Mouse (Mus musculus): ENCODE measurements around the gene Slmap. TPM values are rescaled to one million over a fixed set of nuclear protein-coding genes. Genes with fewer than 3 reads are reported as not detected.
A peak's percentile ranks its signal among the peaks of the same experiment; 100 is the strongest.
"Not testable (repeated sequence)": the region's sequence is repeated elsewhere in the genome, so short reads cannot be mapped to it uniquely, and the experiment has no call there.

Gene Slmap
- 10 to 100 TPM; 74.0 to 79.3 TPM for total RNA-seq (2021)
- long read RNA-seq, experiment 1, full-length matches to known transcripts = 3 of 14 reads
- long read RNA-seq, experiment 1, partial matches to known transcripts = 3 of 14 reads
- long read RNA-seq, experiment 1, other reads (novel, unspliced or antisense) = 8 of 14 reads
- long read RNA-seq, experiment 2, full-length matches to known transcripts = 12 of 77 reads
- long read RNA-seq, experiment 2, partial matches to known transcripts = 34 of 77 reads
- long read RNA-seq, experiment 2, other reads (novel, unspliced or antisense) = 31 of 77 reads

DNA sequence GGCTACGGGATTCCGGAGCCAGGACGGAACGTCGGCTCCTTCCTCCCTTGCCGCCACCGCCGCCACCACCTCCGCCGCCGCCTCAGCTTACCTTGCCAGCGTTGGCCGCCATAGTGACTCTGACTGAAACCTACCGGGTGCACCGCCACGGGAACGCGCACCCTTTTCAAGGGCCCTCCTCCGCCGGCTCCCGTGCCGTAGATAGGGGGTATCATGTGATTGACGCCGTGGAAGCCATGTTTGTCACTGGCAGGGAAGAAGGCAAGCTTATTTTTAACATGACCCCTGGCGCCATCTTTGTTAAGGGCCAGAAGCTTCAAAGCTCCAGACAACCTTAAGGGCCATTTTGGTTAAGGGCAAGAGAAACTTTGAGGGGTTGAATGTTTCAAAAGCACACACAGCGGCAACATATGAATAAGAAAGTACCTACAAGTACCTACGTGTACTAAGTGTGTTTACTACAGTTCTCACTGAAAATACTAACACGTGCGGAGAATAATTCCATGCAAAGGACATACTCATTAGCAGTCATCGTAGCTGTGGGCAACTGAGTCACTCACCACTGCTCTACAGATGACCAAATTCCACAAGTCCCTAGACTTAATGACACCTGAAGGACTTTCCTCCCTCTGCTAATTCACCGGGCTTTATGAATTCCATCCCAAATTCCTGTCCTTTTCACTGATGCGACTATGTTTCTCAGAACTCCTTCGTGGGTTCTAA lies at the start of gene Slmap:
TSS of gene Slmap (minus strand) at position 175 of the 723 bp plus-strand sequence.
- peak; percentile 91 to 98 for DNase-seq (ENCODE audit: low spot score in 2 of 2)

DNA sequence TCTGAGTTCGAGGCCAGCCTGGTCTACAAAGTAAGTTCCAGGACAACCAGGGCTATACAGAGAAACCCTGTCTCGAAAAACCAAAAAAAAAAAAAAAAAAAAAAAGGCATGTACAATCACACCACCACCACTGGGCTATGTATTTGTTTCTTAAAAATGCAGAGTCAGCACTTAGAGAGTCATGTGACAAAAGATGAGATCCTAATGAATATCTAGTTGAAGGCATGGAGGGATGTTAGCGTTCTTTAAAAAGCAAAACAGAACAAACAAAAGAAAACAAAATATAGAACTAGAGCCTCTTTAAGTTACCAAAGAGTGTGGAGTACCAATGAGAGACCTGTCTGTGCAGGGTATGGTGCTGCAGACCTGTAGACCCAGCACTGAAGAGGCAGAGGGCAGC lies 48.9 kb upstream of the Slmap start:
- DNase-seq (ENCODE audit: low spot score in 2 of 2) = no peak

DNA sequence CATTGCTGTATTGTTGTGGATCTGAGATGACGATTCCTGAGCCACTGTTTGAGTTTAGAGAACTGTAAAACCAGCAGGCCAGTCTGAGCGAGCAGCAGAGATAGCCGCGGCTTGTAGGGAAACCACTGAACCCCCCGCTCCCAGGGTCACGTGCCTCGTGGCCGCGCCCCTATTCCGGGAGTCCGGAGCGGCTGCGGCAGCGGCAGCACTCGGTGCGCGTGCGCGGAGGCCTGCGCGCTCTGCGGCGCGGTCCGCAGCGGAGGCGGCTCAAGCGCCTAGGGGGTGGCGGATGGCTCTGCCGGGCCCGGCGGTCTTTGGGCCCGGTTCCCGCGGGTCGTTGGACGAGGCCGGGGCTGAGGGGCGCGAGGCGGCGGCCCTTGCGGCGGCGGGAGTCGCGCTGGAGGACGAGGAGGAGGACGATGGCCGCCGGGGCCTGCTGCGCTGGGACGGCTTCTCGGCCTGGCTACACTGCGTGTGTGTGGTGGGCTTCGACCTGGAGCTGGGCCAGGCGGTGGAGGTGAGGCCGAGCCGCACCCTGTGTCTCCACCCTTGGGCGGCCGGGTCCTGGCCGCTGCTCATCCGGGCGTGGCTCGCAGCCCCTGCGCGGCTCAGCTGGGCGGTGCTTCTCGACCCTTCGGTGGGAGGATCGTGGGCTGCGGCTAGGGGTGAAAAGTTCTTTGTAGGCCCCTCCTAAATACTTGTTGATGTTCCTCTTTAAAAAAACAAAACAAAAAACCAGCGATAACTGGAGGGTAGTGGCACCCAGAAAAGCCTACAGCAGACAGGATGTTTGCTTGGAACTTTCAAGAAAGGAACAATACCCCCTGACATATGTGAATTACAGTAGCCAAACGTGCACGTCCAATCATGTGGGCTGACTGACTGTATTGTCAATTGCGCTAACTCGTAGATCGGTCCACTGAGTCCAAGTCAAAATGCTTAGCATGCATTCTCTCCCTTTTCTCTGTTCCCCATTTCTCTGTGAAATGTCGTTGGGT lies 44.9 kb upstream of the Slmap start:
- DNase-seq (ENCODE audit: low spot score in 2 of 2) = peak; percentile 73 to 77

DNA sequence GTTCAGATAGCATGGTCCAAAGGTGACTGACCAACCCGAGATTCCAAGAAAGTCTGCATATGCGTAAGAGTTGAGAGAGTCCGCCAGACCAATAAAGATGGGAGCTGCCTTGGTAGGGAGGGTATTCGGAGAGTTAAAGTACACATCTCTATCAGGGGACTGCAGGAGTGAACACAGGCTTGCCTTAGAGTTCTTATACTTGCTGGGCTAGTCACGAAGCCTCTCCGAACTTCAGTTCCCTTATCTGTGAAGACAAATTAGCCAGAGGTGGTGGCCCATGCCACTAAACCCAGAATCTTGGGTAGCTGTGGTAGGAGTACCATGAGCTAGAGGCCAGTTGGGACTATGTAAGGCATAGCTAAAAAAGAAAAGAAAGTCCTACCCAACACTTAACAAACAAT lies 44.1 kb upstream of the Slmap start:
- no peak for DNase-seq (ENCODE audit: low spot score in 2 of 2)

DNA sequence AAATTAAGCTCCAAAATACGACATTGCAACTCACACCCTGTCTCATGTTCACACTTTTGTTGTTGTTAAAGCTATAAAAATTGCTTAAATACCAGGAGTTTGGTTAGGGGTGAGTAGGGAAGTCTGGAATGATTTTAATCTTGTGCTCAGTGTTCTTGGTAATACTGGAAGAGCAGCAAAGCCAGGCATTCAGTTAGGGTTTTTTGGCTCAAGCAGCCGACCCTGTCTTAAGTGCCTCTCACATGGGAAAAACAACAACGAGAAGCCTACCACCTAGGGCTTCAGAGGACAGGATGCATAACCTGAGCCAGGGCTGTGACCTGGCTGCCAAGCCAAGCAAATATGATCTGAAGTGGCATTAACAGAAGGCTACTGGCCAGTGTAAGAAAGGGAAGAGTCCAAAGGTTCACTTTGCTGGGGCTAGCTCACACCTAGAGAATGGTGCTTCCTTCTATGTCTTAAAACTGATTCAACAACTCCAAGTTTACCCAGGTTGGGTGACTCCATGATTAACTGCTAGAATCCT lies 41.6 kb upstream of the Slmap start:
- no peak for DNase-seq (ENCODE audit: low spot score in 2 of 2)

DNA sequence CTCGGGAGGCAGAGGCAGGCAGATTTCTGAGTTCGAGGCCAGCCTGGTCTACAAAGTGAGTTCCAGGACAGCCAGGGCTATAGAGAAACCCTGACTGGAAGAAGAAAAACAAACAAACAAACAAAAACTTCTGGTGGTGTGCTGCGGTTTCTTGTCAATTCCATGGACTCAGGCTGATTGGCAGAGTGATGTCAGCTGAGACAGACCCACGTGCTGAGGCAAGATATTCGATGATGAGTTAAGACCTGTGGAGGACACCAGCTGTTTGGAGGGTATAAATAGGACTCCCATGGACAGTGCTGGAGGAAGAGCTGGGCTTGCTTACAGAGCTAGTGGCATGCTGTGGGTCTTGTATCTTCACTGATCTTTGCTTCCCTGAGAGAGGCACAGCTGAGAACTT lies 38.8 kb upstream of the Slmap start, which contains the start of gene Dennd6a:
TSS of gene Dennd6a (plus strand) at position 301 of the 400 bp plus-strand sequence.
- DNase-seq (ENCODE audit: low spot score in 2 of 2) = not testable (repeated sequence)

DNA sequence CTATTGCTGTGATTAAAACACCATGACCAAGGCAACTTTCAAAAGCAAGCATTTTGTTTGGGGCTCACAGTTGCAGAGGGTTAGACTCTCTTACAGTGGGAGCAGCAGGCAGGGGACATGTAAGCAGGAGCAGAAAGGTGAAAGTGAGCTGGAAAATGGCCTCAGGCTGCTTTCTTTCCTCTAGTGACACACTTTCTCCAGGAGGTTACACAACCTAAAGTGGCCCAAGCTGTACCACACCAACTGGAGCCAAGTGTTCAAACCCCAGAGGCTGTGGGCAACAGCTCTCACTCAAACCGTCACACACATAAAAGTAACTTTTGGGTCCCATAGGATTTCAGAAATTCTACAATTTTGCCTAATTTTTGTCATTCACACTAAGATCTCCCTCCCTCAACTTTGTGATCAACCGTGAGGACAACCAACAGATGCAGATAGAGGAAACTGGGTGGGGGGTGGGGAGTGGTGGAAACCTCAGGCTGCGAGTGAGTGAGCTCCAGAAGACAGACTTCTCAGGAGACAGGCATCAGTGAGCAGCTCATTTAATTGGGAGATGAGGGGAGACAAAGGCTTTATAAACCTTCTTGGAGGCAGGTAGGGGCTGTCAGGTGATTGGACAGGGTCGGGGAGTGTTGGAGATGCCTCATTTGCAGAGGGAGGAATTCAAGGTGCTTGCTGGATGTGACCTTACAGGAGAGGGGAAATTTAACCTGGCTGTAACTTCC lies 37.4 kb upstream of the Slmap start:
- DNase-seq (ENCODE audit: low spot score in 2 of 2) = no peak

DNA sequence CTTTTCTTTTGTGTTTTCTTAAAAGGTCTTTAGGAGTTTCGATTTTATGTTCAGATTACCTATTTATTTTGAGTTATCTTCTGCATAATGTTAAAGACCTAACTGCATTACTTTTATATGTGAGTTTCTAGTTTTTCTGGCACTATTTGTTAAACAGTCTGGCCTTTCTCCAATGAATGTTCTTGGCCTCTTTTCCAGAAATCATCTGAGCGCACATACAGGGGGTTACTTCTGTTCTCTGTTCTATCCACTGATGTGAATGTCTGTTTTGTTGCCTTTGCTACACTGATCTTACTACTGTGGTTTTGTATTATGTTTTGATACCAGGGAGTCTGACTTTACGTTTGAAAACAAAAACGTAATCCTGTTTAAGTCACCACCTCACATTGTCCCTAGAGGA lies 35.1 kb upstream of the Slmap start:
- no peak for DNase-seq (ENCODE audit: low spot score in 2 of 2)

DNA sequence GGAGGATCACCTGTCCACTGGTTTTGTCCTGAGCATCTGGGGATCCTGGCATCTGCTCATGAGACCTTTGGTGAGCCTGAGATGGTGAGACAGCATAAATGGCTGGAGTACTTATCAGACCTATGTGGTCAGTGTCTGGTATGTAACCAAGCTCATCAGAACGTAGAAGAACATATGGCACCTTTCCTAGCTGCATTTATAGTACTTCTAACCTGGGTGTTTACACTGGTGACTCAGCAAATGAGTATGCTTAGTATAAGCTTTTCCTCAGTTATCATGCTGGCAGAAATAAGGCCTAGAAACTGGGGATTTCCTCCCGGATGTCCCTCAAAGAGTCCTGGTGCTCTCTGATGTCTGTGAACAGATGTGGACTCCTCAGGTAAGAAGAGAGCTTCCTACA lies 27.5 kb upstream of the Slmap start:
- no peak for DNase-seq (ENCODE audit: low spot score in 2 of 2)

DNA sequence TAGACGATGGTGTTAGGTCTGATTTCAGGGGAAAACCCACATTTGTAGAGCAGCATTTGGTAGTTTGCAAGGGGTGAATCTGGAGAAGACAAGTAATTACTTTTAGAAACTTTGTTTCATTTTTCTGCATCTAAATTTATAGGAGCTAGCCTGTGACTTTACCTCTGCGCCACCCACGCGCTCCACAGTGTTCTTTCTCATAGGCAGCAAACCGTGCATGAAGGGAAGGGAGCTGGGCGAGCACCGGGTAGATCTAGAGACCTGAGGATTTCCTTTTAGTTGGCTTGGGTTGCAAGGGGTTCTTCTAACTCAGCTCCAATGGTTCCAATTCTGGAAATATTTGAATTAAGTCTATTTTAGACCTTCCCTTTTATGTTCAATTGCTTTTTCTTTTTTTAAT lies 23.8 kb upstream of the Slmap start:
- DNase-seq (ENCODE audit: low spot score in 2 of 2) = no peak

DNA sequence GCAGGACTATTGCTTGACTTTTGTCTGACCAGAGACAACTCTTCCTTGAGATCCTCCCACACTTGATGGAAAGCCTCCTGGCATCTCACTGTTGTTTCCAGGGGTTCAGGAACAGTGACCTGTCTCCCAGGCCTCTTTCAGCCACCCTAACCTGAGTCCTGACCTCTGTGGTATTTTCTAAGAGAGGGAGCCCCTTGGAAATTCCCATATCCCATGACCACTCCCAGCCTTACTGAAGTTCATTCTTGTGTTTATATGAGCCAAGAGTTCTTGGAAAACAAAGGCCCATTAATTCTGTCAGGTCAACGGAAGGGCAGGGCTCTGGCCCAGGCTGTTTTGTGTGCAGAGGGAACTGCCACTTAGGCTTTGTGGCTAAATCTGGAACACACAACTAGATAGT lies 22.9 kb upstream of the Slmap start:
- no peak for DNase-seq (ENCODE audit: low spot score in 2 of 2)

DNA sequence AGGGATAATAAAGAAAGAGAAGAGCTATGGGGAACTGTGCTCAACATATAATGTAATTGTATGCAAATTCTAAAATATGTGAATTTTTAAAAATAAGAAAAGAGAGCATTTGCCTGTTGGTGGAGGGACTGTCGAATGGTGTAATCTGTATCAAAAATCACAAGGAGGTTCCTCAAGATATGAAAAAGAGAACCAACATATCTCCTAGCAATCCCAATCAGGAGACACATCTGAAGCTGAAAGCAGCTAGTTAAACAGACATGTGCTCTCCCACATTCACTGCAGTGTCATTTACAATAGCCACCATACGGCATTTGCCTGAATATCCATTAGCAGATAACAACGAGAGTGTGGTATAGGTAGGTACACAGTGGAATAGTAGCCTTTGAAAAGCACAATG lies 18.1 kb upstream of the Slmap start:
- DNase-seq (ENCODE audit: low spot score in 2 of 2) = no peak

DNA sequence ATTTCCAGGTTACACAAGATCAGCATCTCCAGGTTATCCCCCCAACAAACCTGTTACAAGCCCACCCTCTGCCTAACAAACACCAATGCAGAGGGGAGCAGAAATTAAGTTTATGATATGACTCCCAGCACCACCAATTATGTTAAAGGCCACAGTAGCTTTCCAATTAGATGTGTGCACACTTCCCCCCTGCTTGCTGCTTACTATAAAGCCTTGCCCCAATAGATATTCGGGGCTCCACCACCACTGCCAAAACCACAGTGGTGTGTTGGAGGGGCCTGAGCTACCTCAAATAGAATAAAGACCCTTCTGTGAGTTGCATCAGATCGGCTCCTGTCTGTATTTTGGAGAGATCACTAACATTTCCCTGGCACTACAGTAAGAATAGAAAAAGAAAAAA lies 17.7 kb upstream of the Slmap start:
- no peak for DNase-seq (ENCODE audit: low spot score in 2 of 2)

DNA sequence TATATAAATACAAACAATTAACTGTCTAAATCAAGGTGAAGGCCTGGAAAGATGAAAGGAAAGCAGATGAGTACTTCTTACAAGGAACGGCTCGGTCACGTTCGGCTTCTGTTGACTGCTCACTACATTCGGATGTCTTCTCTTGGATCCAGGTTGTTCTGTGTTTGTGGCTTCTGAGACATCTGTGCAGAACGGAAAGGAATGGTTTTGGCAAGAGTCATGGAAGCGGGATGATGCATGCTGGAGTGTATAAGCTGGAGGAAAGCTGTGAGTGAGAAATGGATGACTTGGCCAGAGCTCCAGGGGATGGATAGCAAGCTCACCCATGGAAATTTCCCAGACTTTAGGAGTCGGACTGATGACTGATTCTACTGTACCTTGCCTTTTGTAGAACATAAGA lies 16.0 kb upstream of the Slmap start:
- no peak for DNase-seq (ENCODE audit: low spot score in 2 of 2)

DNA sequence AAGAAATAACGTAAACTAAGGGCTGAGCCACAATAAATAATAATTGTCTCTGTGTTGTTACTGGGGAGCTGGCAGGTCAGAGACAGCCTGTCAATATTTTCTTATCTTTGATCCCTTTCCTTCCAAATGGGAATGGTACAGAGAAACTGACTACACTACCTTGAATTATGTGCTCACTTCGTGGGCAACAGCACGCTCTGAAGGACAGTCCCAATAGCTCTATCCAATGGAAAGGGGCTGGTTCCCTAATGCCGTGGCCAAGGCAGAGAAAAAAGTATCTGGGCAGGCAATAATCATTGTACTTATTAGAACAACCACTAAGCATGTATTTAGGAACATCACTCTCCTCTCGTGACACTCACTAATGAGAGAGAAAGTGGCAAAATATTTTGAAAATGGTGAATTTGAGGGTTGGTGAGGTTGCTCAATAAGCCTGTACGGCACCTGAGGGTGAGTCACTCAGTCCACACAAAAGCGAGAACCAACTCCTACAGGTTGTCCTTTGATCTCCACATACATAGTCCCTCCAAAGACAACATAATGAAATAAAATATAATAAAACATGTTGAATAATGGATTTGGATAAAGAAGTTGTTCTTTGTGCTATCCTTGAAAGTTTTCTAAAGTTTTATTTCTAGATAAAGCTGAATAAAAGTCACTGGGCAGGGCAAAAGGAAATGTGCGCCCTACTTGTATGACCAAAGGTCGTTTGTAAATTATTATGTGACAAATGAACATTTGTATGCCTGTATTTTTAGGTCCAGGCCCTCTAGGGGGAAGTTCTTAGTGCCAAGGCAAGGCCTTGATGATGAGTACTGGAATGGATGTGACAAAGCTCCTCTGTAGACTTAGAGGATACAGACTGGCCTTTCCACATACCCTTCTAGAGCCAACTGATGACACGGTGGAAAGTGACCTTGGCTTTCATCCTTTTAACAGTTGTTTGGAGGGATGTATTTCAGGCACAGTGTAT lies 13.1 kb upstream of the Slmap start:
- no peak for DNase-seq (ENCODE audit: low spot score in 2 of 2)

DNA sequence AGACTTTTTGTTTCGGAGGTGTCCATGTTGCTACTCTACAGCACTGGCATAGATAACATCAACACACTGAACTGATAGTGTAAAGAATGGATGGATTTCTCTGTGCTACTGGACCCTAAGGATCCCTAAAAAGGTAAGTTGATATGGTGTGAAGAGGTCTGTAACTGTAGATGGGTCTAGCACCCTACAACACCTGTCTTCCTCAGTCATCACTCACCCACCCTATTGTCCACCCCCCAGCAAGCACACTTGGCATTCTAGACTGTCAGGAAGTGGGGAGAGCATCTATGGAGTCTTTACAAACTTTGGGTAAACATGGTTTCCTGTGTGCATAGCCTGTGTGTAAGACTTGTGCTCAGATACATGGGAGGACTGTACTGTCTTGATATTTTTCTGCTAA lies 7.4 kb upstream of the Slmap start:
- DNase-seq (ENCODE audit: low spot score in 2 of 2) = no peak

DNA sequence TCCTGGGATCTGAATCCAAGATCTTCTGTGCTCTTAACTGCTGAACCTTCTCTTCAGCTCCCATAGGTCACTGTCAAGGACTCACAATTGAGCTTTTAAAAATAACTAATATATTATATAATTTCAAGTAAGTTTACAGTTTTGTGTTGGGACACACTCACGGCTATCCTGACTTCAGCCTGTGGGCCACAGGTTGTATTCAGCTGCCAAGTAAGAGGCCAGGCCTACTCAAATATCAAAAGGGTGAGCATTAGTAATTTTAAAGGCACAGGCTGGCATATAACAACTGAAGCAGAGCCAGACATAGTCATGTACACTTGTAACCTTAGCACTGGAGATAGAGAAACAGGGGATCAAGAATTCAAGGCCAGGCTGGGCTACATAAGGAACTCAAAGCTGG lies 5.8 kb upstream of the Slmap start:
- DNase-seq (ENCODE audit: low spot score in 2 of 2) = no peak

DNA sequence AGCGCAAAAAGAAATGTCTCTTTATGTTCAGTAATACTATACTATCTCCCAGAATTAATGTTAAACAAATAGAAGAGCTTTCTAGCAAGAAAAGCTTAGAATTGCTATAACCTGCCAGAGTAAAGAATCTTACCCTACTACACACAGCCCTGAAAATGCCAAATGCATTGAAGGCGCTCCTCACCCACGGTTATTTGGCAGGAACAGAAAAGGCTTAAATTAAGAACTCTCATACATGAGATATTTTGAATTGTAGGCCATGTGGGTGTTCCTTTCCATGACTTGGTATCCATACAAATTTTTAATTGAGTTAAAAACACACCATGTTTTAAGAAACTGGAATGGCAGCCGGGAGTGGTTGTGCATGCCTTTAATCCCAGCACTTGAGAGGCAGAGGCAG lies 4.5 kb upstream of the Slmap start:
- no peak for DNase-seq (ENCODE audit: low spot score in 2 of 2)

Data from adrenal gland, postnatal 4 days (tissue).